Mouse (Mus musculus) cortical plate, adult 2 months (tissue): Measurements from ENCODE around the gene Wnt8b.
"Not testable (repeated sequence)": the region's sequence is repeated elsewhere in the genome, so short reads cannot be mapped to it uniquely, and the experiment has no call there.

Experiments used
- CTCF ChIP-seq: fragments of 200-500 bp; IDR thresholded peaks from 2 replicates; pipeline ENCODE4 v1.5.1; 2011; ENCODE audit warnings: mild to moderate bottlenecking, control low read depth, low read length; ENCODE audit not compliant: insufficient read depth; ENCODE audit errors: extremely low read depth
- POLR2A ChIP-seq: fragments of 200-500 bp; IDR thresholded peaks from 2 replicates; pipeline ENCODE4 v1.6.1; 2011; ENCODE audit warnings: mild to moderate bottlenecking, low read length, control low read depth; ENCODE audit not compliant: insufficient read depth; ENCODE audit errors: extremely low read depth

- TF ChIP-seq POLR2A, CTCF: not testable (repeated sequence)
Measured at GRCm38 (mm10) chr19:44465960-44466525, 27.2 kb upstream of the Wnt8b start.
